Mouse (Mus musculus): Measurements from ENCODE around the gene Hint1.

DNA sequence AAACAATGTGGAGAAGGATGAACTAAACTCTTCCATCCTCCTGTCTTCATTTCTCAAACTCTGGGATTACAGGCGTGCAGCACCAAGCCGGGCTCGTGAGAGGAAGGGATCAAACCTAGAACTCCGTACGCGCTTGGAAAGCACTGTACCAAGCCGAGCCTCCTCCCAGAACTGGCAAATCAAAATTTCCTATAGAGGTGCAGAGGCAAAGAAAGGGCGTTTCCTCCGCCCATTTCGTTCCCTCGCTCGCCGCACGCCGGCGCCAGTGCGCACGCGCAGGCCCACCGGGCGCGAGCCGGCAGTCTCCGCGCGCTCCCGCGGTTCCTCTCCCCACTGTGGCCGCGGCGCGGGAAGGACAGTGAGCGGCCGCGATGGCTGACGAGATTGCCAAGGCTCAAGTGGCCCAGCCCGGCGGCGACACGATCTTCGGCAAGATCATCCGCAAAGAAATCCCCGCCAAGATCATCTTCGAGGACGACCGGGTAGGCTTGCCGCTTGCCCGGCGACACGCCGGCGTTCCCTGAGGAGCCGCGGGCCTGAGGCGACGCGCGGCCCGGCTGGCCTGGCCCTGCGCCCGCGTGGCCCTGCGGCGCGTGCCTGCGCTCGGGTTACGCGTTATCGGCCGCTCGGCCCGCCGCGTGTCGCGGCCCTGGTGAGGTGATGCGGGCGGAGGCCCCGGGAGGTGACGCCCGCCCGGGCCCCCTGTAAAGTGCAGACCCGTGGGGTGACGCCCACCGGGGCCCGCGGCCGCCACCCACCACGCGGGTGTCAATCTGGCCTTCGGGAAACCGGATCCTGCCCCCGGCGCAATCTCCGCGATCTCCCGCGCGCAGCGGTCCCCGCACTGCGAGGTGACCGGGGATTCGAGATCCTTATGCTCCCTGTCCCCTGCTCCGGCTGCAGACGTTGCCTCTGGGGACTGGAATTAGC is at the start of gene Hint1:
- no peak for TF ChIP-seq CTCF (IDR thresholded peaks at IDR 0.05; ENCODE audit: low read depth, low read length)
- TF ChIP-seq POLR2A (IDR thresholded peaks at IDR 0.05; ENCODE audit: borderline replicate concordance, low read depth, low read length) = 0 out of 2 replicates have a peak, but pooled peaks have one; percentile 53

Data from bone marrow macrophage, adult 2 months (primary cell).